Mouse (Mus musculus) embryonic facial prominence, embryonic 11.5 days (tissue): ENCODE data around the gene Cby1. TPM values are rescaled to one million over a fixed set of nuclear protein-coding genes. Genes with fewer than 3 reads are reported as not detected.

ENCODE experiments used
- ATAC-seq: fragments of 200-750 bp; cut with Nextera tagmentation; replicated peaks from 2 replicates; pipeline ENCODE4 v1.8.0; 2017; ENCODE audit warnings: low read depth; ENCODE audit not compliant: insufficient number of reproducible peaks, low FRiP score, low TSS enrichment
- DNase-seq: peaks from one replicate; pipeline ENCODE4 v3.0.0-alpha.2; 2015; ENCODE audit warnings: low spot score
- H3K27ac ChIP-seq: fragments of 300-500 bp; sonication (generic); replicated peaks from 2 replicates; pipeline ENCODE4 v1.5.1; 2014; ENCODE audit warnings: mild to moderate bottlenecking, low read depth, low read length, control low read depth
- H3K27me3 ChIP-seq: fragments of 300-500 bp; sonication (generic); 2 replicates; pipeline ENCODE4 v1.6.1; 2014; ENCODE audit warnings: mild to moderate bottlenecking, low read length, moderate library complexity, mixed read lengths; ENCODE audit not compliant: control insufficient read depth, insufficient read depth
- H3K36me3 ChIP-seq: fragments of 300-500 bp; sonication (generic); replicated peaks from 2 replicates; pipeline ENCODE4 v1.6.1; 2014; ENCODE audit warnings: low read depth, mild to moderate bottlenecking, low read length, moderate library complexity, mixed read lengths; ENCODE audit not compliant: control insufficient read depth, insufficient read depth
- H3K4me1 ChIP-seq: fragments of 300-500 bp; sonication (generic); 2 replicates; pipeline ENCODE4 v1.6.1; 2014; ENCODE audit warnings: low read length, mixed read lengths; ENCODE audit not compliant: control insufficient read depth, insufficient read depth
- H3K4me2 ChIP-seq: fragments of 300-500 bp; sonication (generic); 2 replicates; pipeline ENCODE4 v1.6.1; 2014; ENCODE audit warnings: low read depth, mild to moderate bottlenecking, control low read depth, low read length, moderate library complexity
- H3K4me3 ChIP-seq: fragments of 300-500 bp; sonication (generic); 2 replicates; pipeline ENCODE4 v1.5.1; 2014; ENCODE audit warnings: low read depth, low read length, control low read depth
- H3K9ac ChIP-seq: fragments of 300-500 bp; sonication (generic); replicated peaks from 2 replicates; pipeline ENCODE4 v1.6.1; 2014; ENCODE audit warnings: mild to moderate bottlenecking, control low read depth, low read length
- H3K9me3 ChIP-seq: fragments of 300-500 bp; sonication (generic); replicated peaks from 2 replicates; pipeline ENCODE4 v1.6.1; 2016; ENCODE audit warnings: mild to moderate bottlenecking, low read length, inconsistent platforms, mixed read lengths; ENCODE audit not compliant: control insufficient read depth
- WGBS: fragments of 180-500 bp; shearing (Covaris S2); extraction: QIAGEN DNeasy Blood & Tissue Kit; methylation state at CpG from one replicate; pipeline ENCODE4 v1.1.7; 2014; 5-methylcytosine and 5-hydroxymethylcytosine counted together
- polyA plus RNA-seq: library from polyadenylated mRNA; unstranded; fragments of >200 nt; fragmentation: Nextera tagmentation; extraction: Ambion mirVana; gene quantifications from 2 replicates; pipeline ENCODE4 v1.2.1, GENCODE M21; 2014

Gene Cby1
- 64.3 and 66.2 TPM in 2 replicates for polyA plus RNA-seq

- Histone ChIP-seq H3K9ac (peak within 1 kb of the TSS; percentile 83), H3K4me1 (no peaks in the 10 kb centered on the region), H3K4me3 (peak within 1 kb of the TSS; percentile 77), H3K27me3 (no peaks in the 10 kb centered on the region), H3K36me3 (no peaks in the 10 kb centered on the region), H3K27ac (peak within 1 kb of the TSS; percentile 89), H3K4me2 (peak within 1 kb of the TSS; percentile 83), H3K9me3 (no peaks in the 10 kb centered on the region)
- WGBS = under 1% methylated on average over 53 of the region's 55 CpGs
- DNase-seq (peak; percentile 95), ATAC-seq (peak; percentile 78)
Measured at GRCm38 (mm10) chr15:79658531-79659375, at the start of gene Cby1, which contains the start of gene Fam227a. TSS of gene Cby1 (plus strand) at chr15:79659199. TSS of gene Fam227a (minus strand) at chr15:79658956.

DNA sequence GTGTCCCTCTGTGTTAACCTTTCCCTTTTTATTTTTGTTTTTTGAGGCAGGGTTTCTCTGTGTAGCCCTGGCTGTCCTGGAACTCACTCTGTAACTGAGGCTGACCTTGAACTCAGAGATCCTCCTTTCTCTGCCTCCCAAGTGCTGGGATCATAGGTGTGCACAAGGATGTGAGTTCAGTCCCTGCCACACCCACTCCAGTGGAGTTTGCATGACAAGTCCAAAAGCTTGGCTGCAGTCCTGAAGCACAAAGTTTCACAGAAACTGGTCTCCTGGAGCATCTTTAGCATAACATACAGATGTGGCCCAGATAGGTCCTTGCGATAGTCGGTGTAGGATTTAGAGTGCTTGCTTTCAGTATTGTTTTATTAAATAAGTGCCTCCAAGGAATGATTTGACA lies 49.8 kb upstream of the Cby1 start:
- DNase-seq = no peak
- Histone ChIP-seq H3K4me1 (no peaks in the 10 kb centered on the region), H3K4me3 (no peak overlapping the region), H3K36me3 (no peaks in the 10 kb centered on the region), H3K9me3 (no peaks in the 10 kb centered on the region), H3K4me2 (no peak overlapping the region), H3K27me3 (no peaks in the 10 kb centered on the region; the same call in 1 of the 2 replicates), H3K27ac (no peak overlapping the region), H3K9ac (no peak overlapping the region)
- ATAC-seq = no peak
- whole genome bisulfite sequencing = 97% methylated on average over 2 of the region's 2 CpGs

DNA sequence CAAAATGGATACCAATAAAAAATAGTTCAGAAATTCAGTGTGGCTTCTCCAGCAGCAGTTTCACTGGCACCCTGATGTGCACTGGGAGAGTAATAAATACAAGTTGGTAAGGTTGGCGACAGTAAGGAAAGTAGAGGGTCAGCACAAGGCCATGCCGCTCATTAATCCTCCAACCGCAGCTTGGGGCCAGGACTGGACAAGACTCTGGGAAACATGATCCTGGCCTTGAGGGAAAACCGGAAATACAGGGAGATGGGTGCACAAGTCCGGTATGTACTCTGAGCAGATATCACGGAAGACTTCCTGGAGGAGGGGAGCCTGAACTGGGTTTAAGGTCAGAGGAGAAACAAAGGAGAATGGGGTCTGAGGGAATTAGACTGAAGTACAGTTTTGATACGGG lies 43.5 kb upstream of the Cby1 start:
- Histone ChIP-seq H3K27ac (no peak overlapping the region), H3K9ac (no peak overlapping the region), H3K4me2 (no peak overlapping the region), H3K36me3 (peaks cover 2% of the 10 kb centered on the region; the same call in 1 of the 2 replicates), H3K4me1 (no peaks in the 10 kb centered on the region), H3K9me3 (no peaks in the 10 kb centered on the region), H3K4me3 (no peak overlapping the region), H3K27me3 (no peaks in the 10 kb centered on the region)
- ATAC-seq (no peak), DNase-seq (no peak)
- WGBS = 75% methylated on average over 7 of the region's 7 CpGs

DNA sequence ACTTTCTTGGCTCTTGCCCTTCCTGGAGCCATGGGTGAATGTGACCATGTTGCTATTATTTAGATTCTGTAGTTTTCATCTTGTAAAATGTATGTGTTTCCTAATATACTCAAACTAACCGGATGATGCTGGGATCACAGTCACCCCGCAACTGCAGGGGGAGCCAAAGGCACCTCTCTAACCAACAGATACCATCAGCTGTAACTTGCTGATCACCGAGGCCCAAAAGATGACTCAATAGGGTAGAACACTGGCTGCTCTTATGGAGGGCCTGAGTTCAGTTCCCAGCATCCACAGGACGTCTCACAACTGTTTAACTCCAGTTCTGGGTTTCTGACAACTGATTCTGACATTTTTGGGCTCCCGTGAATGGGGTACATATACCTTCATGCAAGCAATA lies 42.3 kb upstream of the Cby1 start:
- 88% methylated on average over 5 of the region's 5 CpGs for WGBS

DNA sequence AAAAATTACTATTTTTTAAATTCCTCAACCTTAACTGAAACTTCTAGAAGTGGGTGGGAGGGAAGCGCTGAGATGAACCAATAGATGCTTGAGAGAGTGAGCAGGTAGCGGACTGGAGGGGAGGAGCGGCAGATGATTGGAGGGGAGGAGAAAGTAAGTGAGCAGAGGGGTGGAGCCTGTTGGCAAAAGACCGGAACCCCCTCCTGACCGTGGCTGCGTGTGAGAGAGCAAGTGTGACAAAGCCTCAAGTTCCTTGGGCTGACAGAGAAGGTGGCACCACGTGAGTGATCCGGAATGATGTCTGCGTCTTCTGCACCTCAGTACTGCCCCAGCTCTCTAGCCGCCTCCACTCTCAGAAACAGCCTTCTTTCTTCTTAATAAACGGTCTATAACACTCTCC lies 41.9 kb upstream of the Cby1 start:
- Histone ChIP-seq H3K4me2 (no peak overlapping the region), H3K9me3 (no peaks in the 10 kb centered on the region), H3K36me3 (peaks cover 2% of the 10 kb centered on the region), H3K27ac (no peak overlapping the region), H3K4me1 (no peaks in the 10 kb centered on the region), H3K9ac (no peak overlapping the region), H3K27me3 (no peaks in the 10 kb centered on the region), H3K4me3 (no peak overlapping the region)
- DNase-seq (no peak), ATAC-seq (no peak)
- WGBS = 82% methylated on average over 11 of the region's 11 CpGs

More for the DNA sequence above, 42.3 kb upstream of the Cby1 start:
- H3K4me3 ChIP-seq = no peak overlapping the region
- H3K36me3 ChIP-seq = peaks cover 2% of the 10 kb centered on the region; the same call in 1 of the 2 replicates
- no peak overlapping the region for H3K9ac ChIP-seq
- H3K4me2 ChIP-seq = no peak overlapping the region
- H3K9me3 ChIP-seq = no peaks in the 10 kb centered on the region
- H3K27me3 ChIP-seq = no peaks in the 10 kb centered on the region
- H3K4me1 ChIP-seq = no peaks in the 10 kb centered on the region
- no peak overlapping the region for H3K27ac ChIP-seq
- no peak for ATAC-seq
- no peak for DNase-seq

DNA sequence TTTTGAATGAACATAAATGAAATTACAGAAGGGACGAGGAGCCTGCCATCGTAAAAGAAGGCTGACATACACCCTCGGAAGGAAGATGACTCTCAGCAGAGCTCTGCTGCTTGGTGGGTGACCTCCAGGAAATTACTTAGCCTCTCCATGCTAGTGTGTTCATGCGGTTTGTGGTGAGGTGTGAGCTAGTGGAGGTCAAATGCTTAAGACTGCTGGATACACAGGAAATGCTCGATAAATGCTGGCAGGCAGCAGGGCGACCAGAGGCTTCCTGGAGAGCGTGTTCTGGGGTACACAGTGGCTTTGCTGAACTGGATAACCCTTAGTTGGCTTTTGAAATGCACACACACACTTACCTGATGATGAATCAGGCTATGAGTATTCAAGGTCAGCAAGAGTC lies 40.5 kb upstream of the Cby1 start:
- Histone ChIP-seq H3K27ac (no peak overlapping the region), H3K4me1 (no peaks in the 10 kb centered on the region), H3K4me2 (no peak overlapping the region), H3K9ac (no peak overlapping the region), H3K36me3 (peaks cover 2% of the 10 kb centered on the region), H3K27me3 (no peaks in the 10 kb centered on the region), H3K9me3 (no peaks in the 10 kb centered on the region), H3K4me3 (no peak overlapping the region)
- WGBS = 90% methylated on average over 7 of the region's 7 CpGs
- DNase-seq (no peak), ATAC-seq (no peak)

DNA sequence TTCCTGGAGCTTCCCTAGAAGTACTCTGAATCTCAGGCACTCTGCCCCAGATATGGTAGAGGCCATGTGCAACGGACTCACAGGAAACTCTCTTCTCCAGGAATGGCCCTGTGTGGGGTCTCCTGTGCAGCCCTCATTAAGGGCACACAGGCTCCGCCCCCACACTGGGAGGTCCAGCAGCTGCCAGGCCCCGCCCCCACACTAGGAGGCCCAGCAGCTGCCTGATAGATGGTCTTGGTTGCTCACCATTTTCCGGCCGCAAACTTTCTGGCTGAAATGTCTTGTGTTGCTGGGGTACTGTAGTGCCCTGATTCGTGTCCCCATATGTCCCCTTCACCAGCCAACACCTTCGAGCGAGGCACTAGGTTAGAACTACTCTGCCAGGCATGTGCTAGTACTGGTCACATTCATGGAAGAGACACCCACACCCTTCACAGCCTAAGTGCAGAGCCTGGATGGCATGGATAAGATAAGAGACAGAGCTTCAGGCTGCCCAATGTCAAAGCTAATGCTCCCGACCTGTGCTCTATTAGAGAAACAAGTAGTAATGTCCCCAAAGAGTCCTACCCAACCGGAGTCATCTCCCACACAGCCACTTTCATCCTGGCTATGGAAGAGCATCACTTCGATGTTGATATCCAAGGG lies 39.1 kb upstream of the Cby1 start:
- DNase-seq = no peak
- no peaks in the 10 kb centered on the region for H3K9me3 ChIP-seq
- no peak overlapping the region for H3K4me3 ChIP-seq
- WGBS = 83% methylated on average over 11 of the region's 11 CpGs
- ATAC-seq = no peak
- no peak overlapping the region for H3K4me2 ChIP-seq
- no peak overlapping the region for H3K27ac ChIP-seq
- no peaks in the 10 kb centered on the region for H3K4me1 ChIP-seq
- H3K9ac ChIP-seq = no peak overlapping the region
- peaks cover 2% of the 10 kb centered on the region for H3K36me3 ChIP-seq
- H3K27me3 ChIP-seq = no peaks in the 10 kb centered on the region

GRCm38 (mm10) chr15:79630471-79630870 lies 28.5 kb upstream of the Cby1 start:
- 66% methylated on average over 2 of the region's 2 CpGs for WGBS
- Histone ChIP-seq H3K4me1 (no peaks in the 10 kb centered on the region), H3K27me3 (no peaks in the 10 kb centered on the region), H3K9ac (no peak overlapping the region), H3K36me3 (no peaks in the 10 kb centered on the region; the same call in 1 of the 2 replicates), H3K27ac (no peak overlapping the region), H3K4me2 (no peak overlapping the region), H3K9me3 (no peaks in the 10 kb centered on the region), H3K4me3 (no peak overlapping the region)
- no peak for DNase-seq
- no peak for ATAC-seq
